Mouse (Mus musculus) intestine, embryonic 15.5 days (tissue): ENCODE results near the gene Hck. TPM values are rescaled to one million over a fixed set of nuclear protein-coding genes. Genes with fewer than 3 reads are reported as not detected.

Experiments used
- ATAC-seq: fragments of 200-750 bp; cut with Nextera tagmentation; 2 replicates; pipeline ENCODE4 v1.8.0; 2017; ENCODE audit warnings: moderate TSS enrichment, moderate library complexity
- H3K27ac ChIP-seq: fragments of 300-500 bp; sonication (generic); 2 replicates; pipeline ENCODE4 v1.5.1; 2015; ENCODE audit warnings: mild to moderate bottlenecking, inconsistent platforms
- H3K27me3 ChIP-seq: fragments of 300-500 bp; sonication (generic); replicated peaks from 2 replicates; pipeline ENCODE4 v1.6.1; 2015; ENCODE audit warnings: inconsistent platforms
- H3K36me3 ChIP-seq: fragments of 300-500 bp; sonication (generic); 2 replicates; pipeline ENCODE4 v1.6.1; 2015; ENCODE audit warnings: inconsistent platforms
- H3K4me1 ChIP-seq: fragments of 300-500 bp; sonication (generic); replicated peaks from 2 replicates; pipeline ENCODE4 v1.6.1; 2015; ENCODE audit warnings: inconsistent platforms
- H3K4me2 ChIP-seq: fragments of 300-500 bp; sonication (generic); replicated peaks from 2 replicates; pipeline ENCODE4 v1.6.1; 2015; ENCODE audit warnings: mild to moderate bottlenecking, inconsistent platforms
- H3K4me3 ChIP-seq: fragments of 300-500 bp; sonication (generic); replicated peaks from 2 replicates; pipeline ENCODE4 v1.5.1; 2015; ENCODE audit warnings: inconsistent platforms
- H3K9ac ChIP-seq: fragments of 300-500 bp; sonication (generic); 2 replicates; pipeline ENCODE4 v1.6.1; 2015; ENCODE audit warnings: inconsistent platforms
- H3K9me3 ChIP-seq: fragments of 300-500 bp; sonication (generic); 2 replicates; pipeline ENCODE4 v1.6.1; 2016; ENCODE audit warnings: inconsistent platforms
- WGBS: fragments of 180-500 bp; shearing (Covaris S2); methylation state at CpG from one replicate; pipeline ENCODE4 v1.1.7; 2015; 5-methylcytosine and 5-hydroxymethylcytosine counted together
- polyA plus RNA-seq: library from polyadenylated mRNA; unstranded; fragments of >200 nt; fragmentation: Nextera tagmentation; extraction: Ambion mirVana; gene quantifications from 2 replicates; pipeline ENCODE4 v1.2.1, GENCODE M21; 2015

Gene Hck
- polyA plus RNA-seq, 1 experiment from 2014 or later = 5.7 TPM

GRCm38 (mm10) chr2:153191242-153191641, 83.0 kb downstream of the Hck start:
- H3K36me3 ChIP-seq = peaks cover 46% of the 10 kb centered on the region
- H3K9me3 ChIP-seq = no peaks in the 10 kb centered on the region
- H3K27me3 ChIP-seq = no peaks in the 10 kb centered on the region
- H3K9ac ChIP-seq = no peak overlapping the region
- 87% methylated on average over 2 of the region's 2 CpGs for WGBS
- H3K4me2 ChIP-seq = no peak overlapping the region
- H3K27ac ChIP-seq = no peak overlapping the region
- no peak overlapping the region for H3K4me3 ChIP-seq
- no peaks in the 10 kb centered on the region for H3K4me1 ChIP-seq
- no peak for ATAC-seq

GRCm38 (mm10) chr2:153194255-153194654, 86.0 kb downstream of the Hck start:
- Histone ChIP-seq H3K9ac (no peak overlapping the region), H3K4me2 (no peak overlapping the region), H3K27me3 (no peaks in the 10 kb centered on the region), H3K27ac (no peak overlapping the region), H3K9me3 (no peaks in the 10 kb centered on the region), H3K4me3 (no peak overlapping the region), H3K36me3 (peaks cover 52% of the 10 kb centered on the region), H3K4me1 (no peaks in the 10 kb centered on the region)
- ATAC-seq = no peak
- 98% methylated on average over 3 of the region's 3 CpGs for WGBS

DNA sequence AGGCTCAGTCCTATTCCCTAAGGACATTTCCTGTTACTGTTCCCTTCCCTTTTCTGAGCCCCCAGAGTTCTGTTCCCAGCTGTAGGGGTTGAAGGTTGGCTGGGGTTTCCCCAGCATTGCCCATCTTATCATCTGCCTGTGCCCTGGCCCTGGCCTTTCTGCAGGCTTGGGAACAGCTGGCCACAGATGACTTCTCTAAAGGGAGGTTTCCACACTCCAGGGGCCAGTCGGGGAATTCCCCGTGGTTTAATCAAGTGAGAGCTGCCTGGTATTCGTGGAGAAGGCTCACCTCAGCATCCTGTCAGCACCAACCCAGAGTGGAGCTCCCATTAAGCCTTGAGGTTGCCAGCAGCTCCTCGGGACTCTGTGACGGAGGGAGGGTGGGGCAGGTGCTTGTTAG, 90.2 kb downstream of the Hck start:
- Histone ChIP-seq H3K27ac (no peak overlapping the region), H3K4me1 (no peaks in the 10 kb centered on the region), H3K9ac (no peak overlapping the region), H3K4me2 (no peak overlapping the region), H3K9me3 (no peaks in the 10 kb centered on the region), H3K4me3 (no peak overlapping the region), H3K36me3 (peaks cover 42% of the 10 kb centered on the region), H3K27me3 (no peaks in the 10 kb centered on the region)
- WGBS = 70% methylated on average over 5 of the region's 5 CpGs
- ATAC-seq = no peak

DNA sequence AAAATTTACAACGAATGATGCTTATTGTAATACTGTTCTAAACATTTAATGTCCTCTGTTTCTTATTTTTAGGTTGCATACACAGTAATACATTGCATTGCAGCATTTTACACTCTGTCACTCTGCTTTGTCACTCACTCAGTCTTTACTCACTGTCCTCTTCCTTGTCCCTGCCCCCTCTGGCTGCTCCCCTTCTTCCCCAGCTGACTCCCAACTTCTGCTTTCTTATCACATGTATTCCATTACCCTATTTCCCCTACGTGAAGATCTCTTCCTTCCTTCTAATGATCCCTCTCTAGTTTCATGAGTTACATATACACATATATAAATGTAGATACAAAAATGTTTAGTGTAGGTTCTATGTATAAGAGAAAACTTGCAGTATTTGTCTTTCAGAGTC, 90.8 kb downstream of the Hck start:
- Histone ChIP-seq H3K4me3 (no peak overlapping the region), H3K4me2 (no peak overlapping the region), H3K9ac (no peak overlapping the region), H3K27me3 (no peaks in the 10 kb centered on the region), H3K9me3 (no peaks in the 10 kb centered on the region), H3K27ac (no peak overlapping the region), H3K4me1 (no peaks in the 10 kb centered on the region), H3K36me3 (peaks cover 40% of the 10 kb centered on the region)
- no peak for ATAC-seq
- 81% methylated on average over 2 of the region's 2 CpGs for WGBS

Other genes starting within 250 kb of the Hck start
- 0.06 TPM in 1 of 2 replicates, not detected in the other for gene Mylk2, start 197.1 kb upstream of the Hck start, polyA plus RNA-seq
- 3.1 and 3.9 TPM in 2 replicates for gene Foxs1, start 175.3 kb upstream of the Hck start, polyA plus RNA-seq
- gene Dusp15, start 156.8 kb upstream of the Hck start, polyA plus RNA-seq = 0.14 and 0.36 TPM in 2 replicates
- gene Ttll9, start 146.0 kb upstream of the Hck start, polyA plus RNA-seq = 0.18 TPM in 1 of 2 replicates, not detected in the other
- gene Pdrg1, start 93.0 kb upstream of the Hck start, polyA plus RNA-seq = 90.2 and 96.2 TPM in 2 replicates
- gene Xkr7, start 76.6 kb upstream of the Hck start, polyA plus RNA-seq = 0.10 TPM in 2 replicates
- gene Ccm2l, start 42.5 kb upstream of the Hck start, polyA plus RNA-seq = 1.5 and 2.0 TPM in 2 replicates
- gene Tm9sf4, start 52.8 kb downstream of the Hck start, polyA plus RNA-seq = 82.5 and 84.9 TPM in 2 replicates
- 10.3 and 11.4 TPM in 2 replicates for gene Tspyl3, start 117.0 kb downstream of the Hck start, polyA plus RNA-seq
- 46.8 and 48.0 TPM in 2 replicates for gene Plagl2, start 133.0 kb downstream of the Hck start, polyA plus RNA-seq
- gene Pofut1, start 133.1 kb downstream of the Hck start, polyA plus RNA-seq = 11.7 and 12.1 TPM in 2 replicates
- gene Kif3b, start 182.9 kb downstream of the Hck start, polyA plus RNA-seq = 7.1 and 7.7 TPM in 2 replicates
- 12.4 and 13.5 TPM in 2 replicates for gene Asxl1, start 237.4 kb downstream of the Hck start, polyA plus RNA-seq